Mouse (Mus musculus) forebrain, embryonic 11.5 days (tissue): ENCODE measurements at regions not wholly inside any gene's neighbourhood (a gene's known extent, or its start where the extent isn't known, plus 50 kb on each side); places are given as distances from the start of the nearest gene placed in this dataset.

Experiments
- ATAC-seq: fragments of 200-750 bp; cut with Nextera tagmentation; replicated peaks from 2 replicates; pipeline ENCODE4 v1.8.0; 2017; ENCODE audit warnings: moderate TSS enrichment; ENCODE audit not compliant: low FRiP score
- DNase-seq: peaks from one replicate; pipeline ENCODE4 v3.0.0-alpha.2; 2017; ENCODE audit warnings: low spot score
- H3K27ac ChIP-seq: fragments of 300-500 bp; sonication (generic); 2 replicates; pipeline ENCODE4 v1.5.1; 2014; ENCODE audit warnings: low read depth, low read length
- H3K27me3 ChIP-seq: fragments of 300-500 bp; sonication (generic); 2 replicates; pipeline ENCODE4 v1.6.1; 2014; ENCODE audit warnings: mild to moderate bottlenecking, low read length, mixed read lengths; ENCODE audit not compliant: control insufficient read depth, insufficient read depth
- H3K36me3 ChIP-seq: fragments of 300-500 bp; sonication (generic); 2 replicates; pipeline ENCODE4 v1.6.1; 2014; ENCODE audit warnings: mild to moderate bottlenecking, low read length, moderate library complexity, mixed read lengths; ENCODE audit not compliant: control insufficient read depth, insufficient read depth
- H3K4me1 ChIP-seq: fragments of 300-500 bp; sonication (generic); replicated peaks from 2 replicates; pipeline ENCODE4 v1.6.1; 2014; ENCODE audit warnings: low read length, mixed read lengths; ENCODE audit not compliant: control insufficient read depth, insufficient read depth
- H3K4me2 ChIP-seq: fragments of 300-500 bp; sonication (generic); 2 replicates; pipeline ENCODE4 v1.6.1; 2014; ENCODE audit warnings: low read depth, mild to moderate bottlenecking, low read length, moderate library complexity, mixed read lengths; ENCODE audit not compliant: severe bottlenecking
- H3K4me3 ChIP-seq: fragments of 300-500 bp; sonication (generic); 2 replicates; pipeline ENCODE4 v1.5.1; 2014; ENCODE audit warnings: low read depth, low read length
- H3K9ac ChIP-seq: fragments of 300-500 bp; sonication (generic); 2 replicates; pipeline ENCODE4 v1.6.1; 2014; ENCODE audit warnings: low read length
- H3K9me3 ChIP-seq: fragments of 300-500 bp; sonication (generic); 2 replicates; pipeline ENCODE4 v1.6.1; 2016; ENCODE audit warnings: low read length, mixed read lengths; ENCODE audit not compliant: control insufficient read depth
- WGBS: fragments of 180-500 bp; shearing (Covaris S2); extraction: QIAGEN DNeasy Blood & Tissue Kit; methylation state at CpG from one replicate; pipeline ENCODE4 v1.1.7; 2014; 5-methylcytosine and 5-hydroxymethylcytosine counted together

DNA sequence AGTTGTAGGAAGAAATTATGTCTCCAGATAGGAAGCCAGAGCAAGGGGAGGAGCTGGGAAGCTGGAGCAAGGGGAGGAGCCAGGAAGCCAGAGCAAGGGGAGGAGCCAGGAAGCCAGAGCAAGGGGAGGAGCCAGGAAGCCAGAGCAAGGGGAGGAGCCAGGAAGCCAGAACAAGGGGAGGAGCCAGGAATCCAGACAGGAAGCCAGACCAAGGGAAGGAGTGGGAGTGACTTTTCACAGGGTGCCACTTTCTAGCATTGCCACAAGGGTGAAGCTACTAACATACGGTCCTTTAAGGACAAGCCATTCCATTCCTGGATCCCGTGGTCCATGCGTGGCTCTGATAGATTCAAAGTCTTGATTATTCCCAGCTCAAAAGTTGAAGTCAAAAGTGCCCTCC, 81.7 kb downstream of the Spata19 start:
- ATAC-seq = no peak
- Histone ChIP-seq H3K4me3 (no peak overlapping the region), H3K27me3 (no peaks in the 10 kb centered on the region), H3K36me3 (no peaks in the 10 kb centered on the region), H3K9ac (no peak overlapping the region), H3K4me1 (no peaks in the 10 kb centered on the region), H3K9me3 (no peaks in the 10 kb centered on the region), H3K4me2 (no peak overlapping the region), H3K27ac (no peak overlapping the region)
- 98% methylated on average over 3 of the region's 3 CpGs for WGBS
- no peak for DNase-seq

DNA sequence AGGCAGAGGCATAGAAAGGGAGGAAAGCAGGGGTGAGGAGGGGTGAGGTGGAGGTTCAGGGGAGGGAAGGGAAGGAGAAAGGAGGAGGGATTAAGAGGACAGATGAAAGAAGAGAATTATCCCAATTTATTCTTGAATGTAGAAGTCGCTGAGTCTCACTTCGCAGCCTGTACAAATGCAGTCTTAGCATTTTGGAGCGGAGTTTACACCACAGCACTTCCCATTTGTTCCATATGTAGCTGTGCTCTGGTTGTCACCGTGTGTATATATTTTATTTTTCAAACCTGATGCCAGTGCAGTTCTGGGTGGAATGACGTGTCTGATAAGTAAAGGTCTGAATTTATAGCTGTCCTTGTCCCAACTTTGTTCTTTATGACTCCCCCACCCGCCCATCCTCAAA, 105.2 kb downstream of the Spata19 start:
- no peak overlapping the region for H3K9ac ChIP-seq
- H3K4me2 ChIP-seq = no peak overlapping the region
- no peak for DNase-seq
- H3K27ac ChIP-seq = no peak overlapping the region
- H3K4me1 ChIP-seq = no peaks in the 10 kb centered on the region
- H3K4me3 ChIP-seq = no peak overlapping the region
- ATAC-seq = no peak
- 76% methylated on average over 6 of the region's 6 CpGs for WGBS
- no peaks in the 10 kb centered on the region for H3K27me3 ChIP-seq
- H3K36me3 ChIP-seq = no peaks in the 10 kb centered on the region
- H3K9me3 ChIP-seq = no peaks in the 10 kb centered on the region

DNA sequence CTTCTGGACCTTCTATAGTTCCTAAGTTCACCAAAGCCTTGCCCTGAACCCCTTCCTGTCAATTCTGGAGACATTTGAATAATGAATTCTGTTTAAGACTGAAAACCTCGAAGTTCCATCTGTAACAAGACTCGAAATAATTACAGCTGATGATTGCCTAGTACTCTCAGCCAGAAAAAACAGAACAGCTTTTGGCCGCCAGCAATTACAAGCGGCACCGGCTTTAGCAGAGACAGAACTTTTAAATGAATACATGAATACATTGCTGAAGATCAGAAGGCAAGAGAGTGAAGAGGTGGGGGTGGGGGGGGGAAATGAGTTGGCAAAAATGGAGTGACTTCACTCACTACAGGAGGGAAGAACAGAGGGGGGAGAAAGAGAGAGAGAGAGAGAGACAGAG, 112.6 kb downstream of the Spata19 start:
- no peak for DNase-seq
- WGBS = 83% methylated on average over 5 of the region's 5 CpGs
- no peak overlapping the region for H3K4me3 ChIP-seq
- H3K9me3 ChIP-seq = no peaks in the 10 kb centered on the region
- H3K9ac ChIP-seq = no peak overlapping the region
- no peak for ATAC-seq
- no peak overlapping the region for H3K4me2 ChIP-seq
- no peaks in the 10 kb centered on the region for H3K4me1 ChIP-seq
- H3K36me3 ChIP-seq = no peaks in the 10 kb centered on the region
- no peak overlapping the region for H3K27ac ChIP-seq
- H3K27me3 ChIP-seq = no peaks in the 10 kb centered on the region

DNA sequence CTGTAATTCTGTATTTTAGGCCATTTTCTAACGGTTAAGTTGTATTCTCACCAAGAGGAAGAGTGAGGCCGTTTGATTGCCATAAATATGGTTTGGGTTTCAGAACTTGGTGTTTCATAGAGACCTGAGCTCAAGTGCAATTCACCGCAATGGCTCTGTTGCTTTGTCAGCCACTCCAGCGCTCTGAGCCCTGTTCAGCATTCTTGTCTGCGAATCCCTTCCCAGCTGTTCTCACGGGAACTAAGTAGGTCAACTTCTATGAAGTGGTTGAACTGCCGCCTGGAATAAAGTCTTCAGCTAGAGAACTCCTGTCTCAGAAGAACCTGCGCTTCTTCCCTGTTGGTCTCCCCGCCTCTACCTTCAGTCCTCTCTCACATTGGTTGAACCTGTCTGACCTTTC, 113.1 kb downstream of the Spata19 start:
- ATAC-seq (no peak), DNase-seq (no peak)
- no peaks in the 10 kb centered on the region for H3K9me3 ChIP-seq
- H3K27ac ChIP-seq = no peak overlapping the region
- no peak overlapping the region for H3K4me3 ChIP-seq
- H3K4me1 ChIP-seq = no peaks in the 10 kb centered on the region
- H3K27me3 ChIP-seq = no peaks in the 10 kb centered on the region
- no peaks in the 10 kb centered on the region for H3K36me3 ChIP-seq
- 89% methylated on average over 9 of the region's 9 CpGs for WGBS
- no peak overlapping the region for H3K4me2 ChIP-seq
- H3K9ac ChIP-seq = no peak overlapping the region

DNA sequence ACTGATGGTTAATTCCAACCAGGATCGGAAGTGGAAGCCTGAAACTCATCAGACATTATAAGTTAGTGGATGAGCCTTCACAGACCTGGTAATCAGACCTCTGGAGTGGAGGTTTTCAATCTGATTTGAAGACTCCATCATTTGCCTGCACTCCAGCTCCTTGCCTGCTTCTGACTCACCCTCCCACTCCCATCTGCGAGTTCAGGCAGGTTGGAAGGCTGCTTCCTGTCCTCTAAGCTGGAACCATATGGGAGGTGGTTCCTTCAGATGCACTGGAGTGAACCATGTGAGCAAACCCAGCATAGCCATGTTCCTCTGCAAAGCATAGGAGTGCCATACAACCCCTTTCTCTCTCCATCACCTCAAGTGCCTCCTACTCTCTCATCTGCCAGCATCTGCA, 114.6 kb downstream of the Spata19 start:
- Histone ChIP-seq H3K36me3 (no peaks in the 10 kb centered on the region), H3K27me3 (no peaks in the 10 kb centered on the region), H3K4me3 (no peak overlapping the region), H3K4me1 (no peaks in the 10 kb centered on the region), H3K9me3 (no peaks in the 10 kb centered on the region), H3K27ac (no peak overlapping the region), H3K4me2 (no peak overlapping the region), H3K9ac (no peak overlapping the region)
- ATAC-seq (no peak), DNase-seq (no peak)
- WGBS = 81% methylated on average over 2 of the region's 2 CpGs

DNA sequence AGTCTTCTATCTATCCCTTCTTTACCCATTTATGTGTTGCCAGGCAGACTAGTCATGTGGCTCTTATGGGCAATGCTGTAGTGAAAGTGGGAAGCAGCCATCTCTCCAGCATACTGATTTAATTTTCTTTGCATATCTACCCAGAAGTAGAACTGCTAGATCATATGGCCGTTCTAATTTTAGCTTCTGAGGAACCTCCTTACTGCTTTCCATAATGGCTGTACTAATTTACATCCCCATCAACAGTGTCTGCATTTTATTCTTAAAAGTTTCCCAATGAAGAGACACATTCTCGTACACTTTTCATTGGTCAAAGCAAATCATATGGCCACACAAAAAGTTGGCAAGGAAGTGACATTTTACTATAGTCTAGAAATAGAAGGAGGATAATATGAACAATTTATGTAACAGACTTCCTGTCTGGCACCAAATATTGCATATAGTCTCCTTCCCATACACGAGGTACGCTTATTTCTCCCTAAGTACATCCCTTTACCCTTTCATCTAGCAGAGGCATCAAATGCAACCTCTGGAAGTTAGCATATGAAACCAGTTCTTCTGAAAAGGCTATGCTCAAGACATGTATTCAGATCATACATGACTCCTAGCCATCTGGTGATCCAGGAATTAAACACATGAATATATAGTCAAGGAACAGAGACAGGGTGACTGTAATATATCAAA, 119.0 kb downstream of the Spata19 start:
- ATAC-seq (no peak), DNase-seq (no peak)
- WGBS = 93% methylated on average over 4 of the region's 4 CpGs

DNA sequence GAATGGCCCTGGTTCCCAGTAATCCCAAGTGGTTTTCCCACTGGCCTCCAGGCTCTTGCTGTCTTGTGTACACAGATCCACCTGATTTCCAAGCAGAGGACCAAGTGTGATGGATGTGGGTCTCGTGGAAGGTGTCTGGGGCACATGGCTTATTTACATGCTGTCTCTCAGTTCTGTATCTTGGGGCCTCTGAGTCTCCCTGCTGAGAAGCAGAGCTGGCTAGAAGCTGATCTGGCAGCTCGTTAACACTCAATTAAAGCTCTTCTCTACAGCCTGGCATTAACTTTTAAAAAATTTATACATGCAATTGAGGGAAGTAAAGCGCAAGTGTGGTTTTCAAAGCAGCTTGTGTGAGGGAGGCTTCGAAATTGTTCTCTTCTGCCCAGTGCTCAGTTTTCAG, 121.4 kb downstream of the Spata19 start:
- 54% methylated on average over 4 of the region's 4 CpGs for WGBS
- Histone ChIP-seq H3K9me3 (no peaks in the 10 kb centered on the region), H3K27ac (no peak overlapping the region), H3K36me3 (no peaks in the 10 kb centered on the region), H3K4me1 (no peaks in the 10 kb centered on the region; the same call in 1 of the 2 replicates), H3K4me2 (no peak overlapping the region), H3K9ac (no peak overlapping the region), H3K27me3 (no peaks in the 10 kb centered on the region), H3K4me3 (no peak overlapping the region)
- ATAC-seq (no peak), DNase-seq (no peak)

More for the DNA sequence above, 119.0 kb downstream of the Spata19 start:
- Histone ChIP-seq H3K9ac (no peak overlapping the region), H3K9me3 (no peaks in the 10 kb centered on the region), H3K36me3 (no peaks in the 10 kb centered on the region), H3K27me3 (no peaks in the 10 kb centered on the region), H3K27ac (no peak overlapping the region), H3K4me1 (no peaks in the 10 kb centered on the region; the same call in 1 of the 2 replicates), H3K4me3 (no peak overlapping the region), H3K4me2 (no peak overlapping the region)

DNA sequence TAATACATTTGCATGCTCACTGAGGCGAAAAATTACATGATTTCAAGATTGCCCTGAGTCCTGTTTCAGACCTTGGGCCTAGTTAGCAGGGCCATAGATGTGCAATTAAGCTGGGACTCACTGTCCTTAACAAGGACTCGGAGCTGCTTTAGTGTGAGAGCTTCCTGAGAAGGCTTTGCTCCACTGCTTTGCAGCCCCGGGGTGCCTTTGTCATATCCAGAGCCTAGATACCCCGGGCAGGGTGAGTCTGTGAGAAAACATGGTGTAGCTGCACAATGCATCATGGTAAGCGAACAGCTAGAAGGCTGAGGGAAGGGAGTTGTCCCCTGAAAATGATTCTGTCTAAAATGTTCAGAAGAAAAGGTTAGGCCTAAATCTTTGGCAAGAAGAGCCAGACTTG, 123.1 kb downstream of the Spata19 start:
- Histone ChIP-seq H3K27ac (peak overlapping the region; percentile 59; the same call in 1 of the 2 replicates), H3K4me3 (no peak overlapping the region), H3K4me1 (no peaks in the 10 kb centered on the region; the same call in 1 of the 2 replicates), H3K4me2 (no peak overlapping the region), H3K36me3 (no peaks in the 10 kb centered on the region), H3K9me3 (no peaks in the 10 kb centered on the region), H3K27me3 (no peaks in the 10 kb centered on the region), H3K9ac (peak overlapping the region; percentile 32; the same call in 1 of the 2 replicates)
- peak; percentile 33; the same call in 1 of the 2 replicates for ATAC-seq
- no peak for DNase-seq
- WGBS = 33% methylated on average over 5 of the region's 5 CpGs

DNA sequence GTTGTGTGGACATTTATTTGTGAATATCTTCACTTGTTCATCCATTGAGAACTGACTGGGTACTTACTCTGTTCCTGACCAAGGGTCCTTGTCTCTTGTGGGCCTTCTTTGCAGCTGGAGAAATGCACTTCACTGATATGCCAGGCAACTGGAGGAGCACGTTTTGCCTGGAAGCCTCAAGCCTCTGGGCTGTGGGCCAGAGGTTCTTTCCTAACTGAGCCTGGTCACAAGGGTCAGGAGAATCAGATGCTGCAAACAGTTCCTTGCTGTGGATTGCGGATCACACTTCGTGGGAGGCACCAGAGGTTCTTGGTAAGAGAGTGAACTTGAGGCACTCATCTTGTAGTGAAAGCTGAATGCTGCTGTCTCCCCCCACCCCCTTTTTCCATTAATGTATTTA, 124.6 kb downstream of the Spata19 start:
- WGBS = 85% methylated on average over 3 of the region's 3 CpGs
- H3K27me3 ChIP-seq = no peaks in the 10 kb centered on the region
- H3K9me3 ChIP-seq = no peaks in the 10 kb centered on the region
- no peak overlapping the region for H3K4me2 ChIP-seq
- H3K27ac ChIP-seq = no peak overlapping the region
- ATAC-seq = no peak
- H3K4me3 ChIP-seq = no peak overlapping the region
- no peaks in the 10 kb centered on the region for H3K36me3 ChIP-seq
- no peaks in the 10 kb centered on the region; the same call in 1 of the 2 replicates for H3K4me1 ChIP-seq
- DNase-seq = no peak
- H3K9ac ChIP-seq = no peak overlapping the region
